Mouse (Mus musculus): ENCODE data around the gene Ccdc138.
"Not testable (repeated sequence)": the region's sequence is repeated elsewhere in the genome, so short reads cannot be mapped to it uniquely, and the experiment has no call there.

Gene Ccdc138

GRCm38 (mm10) chr10:58497320-58498284 is at the start of gene Ccdc138:
TSS of gene Ccdc138 (plus strand) at chr10:58497948.
- DNase-seq (ENCODE audit: low spot score): peak; percentile 93

GRCm38 (mm10) chr10:58451575-58451974 is 46.2 kb upstream of the Ccdc138 start:
- DNase-seq (ENCODE audit: low spot score): no peak

- no peak for DNase-seq (ENCODE audit: low spot score)
These were observed 45.6 kb upstream of the Ccdc138 start for GRCm38 (mm10) chr10:58452185-58452584.

- DNase-seq (ENCODE audit: low spot score): no peak
These were observed 37.9 kb upstream of the Ccdc138 start for GRCm38 (mm10) chr10:58459896-58460295.

GRCm38 (mm10) chr10:58477086-58477755 is 20.5 kb upstream of the Ccdc138 start:
- DNase-seq (ENCODE audit: low spot score): no peak

- no peak for DNase-seq (ENCODE audit: low spot score)
These were observed 19.6 kb upstream of the Ccdc138 start for GRCm38 (mm10) chr10:58478071-58478578.

GRCm38 (mm10) chr10:58479954-58480490 is 17.7 kb upstream of the Ccdc138 start:
- DNase-seq (ENCODE audit: low spot score): no peak

GRCm38 (mm10) chr10:58491031-58491430 is 6.7 kb upstream of the Ccdc138 start:
- DNase-seq (ENCODE audit: low spot score): no peak

GRCm38 (mm10) chr10:58495637-58496036 is 2.1 kb upstream of the Ccdc138 start:
- no peak for DNase-seq (ENCODE audit: low spot score)

- no peak for DNase-seq (ENCODE audit: low spot score)
These were observed 1.0 kb upstream of the Ccdc138 start for GRCm38 (mm10) chr10:58496732-58497131.

- DNase-seq (ENCODE audit: low spot score): no peak
These were observed 768 bp downstream of the Ccdc138 start for GRCm38 (mm10) chr10:58498516-58498915.

GRCm38 (mm10) chr10:58529358-58529757 is 31.6 kb downstream of the Ccdc138 start:
- DNase-seq (ENCODE audit: low spot score): no peak

- no peak for DNase-seq (ENCODE audit: low spot score)
These were observed 33.4 kb downstream of the Ccdc138 start for GRCm38 (mm10) chr10:58530896-58531790.

- DNase-seq (ENCODE audit: low spot score): no peak
These were observed 34.4 kb downstream of the Ccdc138 start for GRCm38 (mm10) chr10:58532177-58532576.

- DNase-seq (ENCODE audit: low spot score): not testable (repeated sequence)
These were observed 38.5 kb downstream of the Ccdc138 start for GRCm38 (mm10) chr10:58536276-58536675.

- DNase-seq (ENCODE audit: low spot score): peak; percentile 43
These were observed 42.9 kb downstream of the Ccdc138 start for GRCm38 (mm10) chr10:58540613-58541012.

GRCm38 (mm10) chr10:58548739-58549138 is 51.0 kb downstream of the Ccdc138 start:
- no peak for DNase-seq (ENCODE audit: low spot score)

- DNase-seq (ENCODE audit: low spot score): no peak
These were observed 57.1 kb downstream of the Ccdc138 start for GRCm38 (mm10) chr10:58554693-58555387.

GRCm38 (mm10) chr10:58559098-58559497 is 61.4 kb downstream of the Ccdc138 start:
- peak; percentile 72 for DNase-seq (ENCODE audit: low spot score)

GRCm38 (mm10) chr10:58559901-58560300 is 62.2 kb downstream of the Ccdc138 start:
- DNase-seq (ENCODE audit: low spot score): peak; percentile 80

GRCm38 (mm10) chr10:58560521-58560920 is 62.8 kb downstream of the Ccdc138 start:
- no peak for DNase-seq (ENCODE audit: low spot score)

Measured in embryo, embryonic 10.5 days (tissue).